Mouse (Mus musculus) stomach, postnatal 0 days (tissue): ENCODE measurements around the gene Fyb. TPM values are rescaled to one million over a fixed set of nuclear protein-coding genes. Genes with fewer than 3 reads are reported as not detected.

Source experiments
- ATAC-seq: fragments of 200-750 bp; cut with Nextera tagmentation; 2 replicates; pipeline ENCODE4 v1.8.0; 2017; ENCODE audit not compliant: low FRiP score, low TSS enrichment
- DNase-seq: peaks from one replicate; pipeline ENCODE4 v3.0.0-alpha.2; 2016; ENCODE audit warnings: low spot score
- H3K27ac ChIP-seq: fragments of 300-500 bp; sonication (generic); replicated peaks from 2 replicates; pipeline ENCODE4 v1.5.1; 2014; ENCODE audit warnings: mild to moderate bottlenecking, control low read depth
- H3K27me3 ChIP-seq: fragments of 300-500 bp; sonication (generic); 2 replicates; pipeline ENCODE4 v1.6.1; 2014; ENCODE audit warnings: low read length; ENCODE audit not compliant: control insufficient read depth, insufficient read depth
- H3K36me3 ChIP-seq: fragments of 300-500 bp; sonication (generic); 2 replicates; pipeline ENCODE4 v1.6.1; 2014; ENCODE audit warnings: low read length, mixed read lengths; ENCODE audit not compliant: control insufficient read depth, insufficient read depth
- H3K4me1 ChIP-seq: fragments of 300-500 bp; sonication (generic); replicated peaks from 2 replicates; pipeline ENCODE4 v1.6.1; 2014; ENCODE audit warnings: antibody characterized with exemption; ENCODE audit not compliant: control insufficient read depth, insufficient read depth
- H3K4me2 ChIP-seq: fragments of 300-500 bp; sonication (generic); replicated peaks from 2 replicates; pipeline ENCODE4 v1.6.1; 2014; ENCODE audit warnings: low read depth, mild to moderate bottlenecking, control low read depth, moderate library complexity
- H3K4me3 ChIP-seq: fragments of 300-500 bp; sonication (generic); 2 replicates; pipeline ENCODE4 v1.5.1; 2014; ENCODE audit warnings: low read depth, low read length, control low read depth
- H3K9ac ChIP-seq: fragments of 300-500 bp; sonication (generic); 2 replicates; pipeline ENCODE4 v1.6.1; 2014; ENCODE audit warnings: mild to moderate bottlenecking, low read length, control low read depth, mixed read lengths
- H3K9me3 ChIP-seq: fragments of 300-500 bp; sonication (generic); 2 replicates; pipeline ENCODE4 v1.6.1; 2016; ENCODE audit warnings: low read length; ENCODE audit not compliant: control insufficient read depth
- CTCF ChIP-seq: IDR thresholded peaks from 2 replicates; pipeline ENCODE4 v1.5.1; 2016; ENCODE audit warnings: antibody characterized with exemption, low read depth, mild to moderate bottlenecking, moderate library complexity
- EP300 ChIP-seq: optimal IDR thresholded peaks from 2 replicates; pipeline ENCODE3; 2016; ENCODE audit warnings: antibody characterized with exemption
- WGBS: fragments of 180-500 bp; shearing (Covaris S2); extraction: QIAGEN DNeasy Blood & Tissue Kit; methylation state at CpG from one replicate; pipeline ENCODE4 v1.1.7; 2014; 5-methylcytosine and 5-hydroxymethylcytosine counted together
- polyA plus RNA-seq: library from polyadenylated mRNA; unstranded; fragments of >200 nt; fragmentation: Nextera tagmentation; extraction: Ambion mirVana; gene quantifications from 2 replicates; pipeline ENCODE4 v1.2.1, GENCODE M21; 2015

Fyb gene
- polyA plus RNA-seq, 1 experiment from 2014 or later = 5.5 TPM

- WGBS = 75% methylated on average over 8 of the region's 8 CpGs
- H3K36me3 ChIP-seq = no peaks in the 10 kb centered on the region
- no peak overlapping the region for H3K4me2 ChIP-seq
- no peaks in the 10 kb centered on the region for H3K27me3 ChIP-seq
- H3K9ac ChIP-seq = no peak overlapping the region
- no peak for TF ChIP-seq EP300
- TF ChIP-seq CTCF = no peak
- DNase-seq (no peak), ATAC-seq (no peak)
- H3K4me3 ChIP-seq = no peak overlapping the region
- H3K9me3 ChIP-seq = no peaks in the 10 kb centered on the region
- H3K4me1 ChIP-seq = 0 out of 2 replicates have a peak, but pooled peaks cover 3% of the 10 kb centered on the region
- H3K27ac ChIP-seq = no peak overlapping the region
These were observed 101.0 kb downstream of the Fyb start for GRCm38 (mm10) chr15:6623529-6624228.

- H3K9me3 ChIP-seq = no peaks in the 10 kb centered on the region
- no peaks in the 10 kb centered on the region for H3K36me3 ChIP-seq
- peak overlapping the region; percentile 34 for H3K4me2 ChIP-seq
- H3K27ac ChIP-seq = no peak overlapping the region
- H3K4me1 ChIP-seq = 0 out of 2 replicates have a peak, but pooled peaks cover 3% of the 10 kb centered on the region
- TF ChIP-seq EP300 (no peak), CTCF (no peak)
- 29% methylated on average over 18 of the region's 18 CpGs for WGBS
- no peak for ATAC-seq
- H3K4me3 ChIP-seq = no peak overlapping the region
- DNase-seq = no peak
- no peak overlapping the region for H3K9ac ChIP-seq
- H3K27me3 ChIP-seq = no peaks in the 10 kb centered on the region
These were observed 101.9 kb downstream of the Fyb start for GRCm38 (mm10) chr15:6624365-6625182.

- H3K4me1 ChIP-seq = 0 out of 2 replicates have a peak, but pooled peaks cover 3% of the 10 kb centered on the region
- H3K4me2 ChIP-seq = peak overlapping the region; percentile 34; the same call in 1 of the 2 replicates
- H3K9ac ChIP-seq = no peak overlapping the region
- DNase-seq = peak; percentile 35
- H3K9me3 ChIP-seq = no peaks in the 10 kb centered on the region
- TF ChIP-seq EP300 = no peak
- TF ChIP-seq CTCF = peak; percentile 80
- no peaks in the 10 kb centered on the region for H3K27me3 ChIP-seq
- H3K4me3 ChIP-seq = no peak overlapping the region
- no peaks in the 10 kb centered on the region for H3K36me3 ChIP-seq
- ATAC-seq = peak; percentile 57; the same call in 1 of the 2 replicates
- WGBS = 6% methylated on average over 6 of the region's 6 CpGs
- no peak overlapping the region for H3K27ac ChIP-seq
These were observed 103.0 kb downstream of the Fyb start for GRCm38 (mm10) chr15:6625607-6626033.

- H3K36me3 ChIP-seq = no peaks in the 10 kb centered on the region
- ATAC-seq (no peak), DNase-seq (no peak)
- no peak overlapping the region for H3K9ac ChIP-seq
- TF ChIP-seq EP300 (no peak), CTCF (no peak)
- no peaks in the 10 kb centered on the region for H3K9me3 ChIP-seq
- no peaks in the 10 kb centered on the region for H3K27me3 ChIP-seq
- WGBS = 69% methylated on average over 5 of the region's 5 CpGs
- H3K4me2 ChIP-seq = no peak overlapping the region; the same call in 1 of the 2 replicates
- H3K4me1 ChIP-seq = 0 out of 2 replicates have a peak, but pooled peaks cover 3% of the 10 kb centered on the region
- H3K4me3 ChIP-seq = no peak overlapping the region
- no peak overlapping the region for H3K27ac ChIP-seq
These were observed 103.5 kb downstream of the Fyb start for GRCm38 (mm10) chr15:6626123-6626522.

- no peaks in the 10 kb centered on the region for H3K36me3 ChIP-seq
- H3K4me3 ChIP-seq = no peak overlapping the region
- 0 out of 2 replicates have a peak, but pooled peaks cover 3% of the 10 kb centered on the region for H3K4me1 ChIP-seq
- no peak overlapping the region for H3K9ac ChIP-seq
- 90% methylated on average over 5 of the region's 6 CpGs for WGBS
- no peaks in the 10 kb centered on the region for H3K27me3 ChIP-seq
- DNase-seq (no peak), ATAC-seq (no peak)
- no peak for TF ChIP-seq EP300
- TF ChIP-seq CTCF = no peak
- H3K27ac ChIP-seq = no peak overlapping the region
- H3K4me2 ChIP-seq = no peak overlapping the region
- H3K9me3 ChIP-seq = no peaks in the 10 kb centered on the region
These were observed 105.9 kb downstream of the Fyb start for GRCm38 (mm10) chr15:6628431-6629077.
